8 mouse cellular contexts compared by ENCODE assay signal in genomic region chr16:95811092-95811491, GRCm38 (mm10).
A peak's percentile ranks its signal among the peaks of the same experiment; 100 is the strongest.
DNase-seq lines count a peak whose midpoint lies in the region; ATAC-seq lines count a peak whose summit lies in the region.

No protein-coding gene starts in this region.

- 0 out of 2 replicates have a peak overlapping the region, but pooled peaks have one; percentile 44 for H3K27ac ChIP-seq in intestine, embryonic 15.5 days
- H3K27ac ChIP-seq in intestine, embryonic 16.5 days (ENCODE audit: low read length), result no peak overlapping the region
- H3K27ac ChIP-seq in limb, embryonic 10.5 days, result peak overlapping the region; percentile 51
- H3K27ac ChIP-seq in forebrain, embryonic 13.5 days, result no peak overlapping the region

- no peak overlapping the region for H3K9ac ChIP-seq in intestine, embryonic 15.5 days
- no peak overlapping the region for H3K9ac ChIP-seq in intestine, embryonic 16.5 days (ENCODE audit: low read depth, low read length)
- no peak overlapping the region; the same call in 1 of the 2 replicates for H3K9ac ChIP-seq in forebrain, embryonic 13.5 days

- DNase-seq in gastrocnemius, postnatal 10 days, result peak; percentile 57
- no peak for DNase-seq in limb, embryonic 10.5 days (ENCODE audit: low spot score)
- peak; percentile 72 for DNase-seq in thymus, postnatal 0 days (ENCODE audit: low spot score)
- DNase-seq in right cerebral cortex, postnatal 14 days, result no peak
- no peak for DNase-seq in layer of hippocampus, postnatal 14 days (ENCODE audit: low spot score in 2 of 2)

- no peaks in the 10 kb centered on the region for H3K36me3 ChIP-seq in intestine, embryonic 15.5 days
- no peaks in the 10 kb centered on the region for H3K36me3 ChIP-seq in intestine, embryonic 16.5 days (ENCODE audit: control insufficient read depth, insufficient read depth, low read length)
- H3K36me3 ChIP-seq in limb, embryonic 10.5 days, result no peaks in the 10 kb centered on the region
- no peaks in the 10 kb centered on the region for H3K36me3 ChIP-seq in forebrain, embryonic 13.5 days (ENCODE audit: poor library complexity, severe bottlenecking)

- H3K4me2 ChIP-seq in intestine, embryonic 15.5 days (replicated peaks), result no peak overlapping the region
- H3K4me2 ChIP-seq in intestine, embryonic 16.5 days (ENCODE audit: low read depth, low read length), result no peak overlapping the region
- no peak overlapping the region for H3K4me2 ChIP-seq in forebrain, embryonic 13.5 days

- H3K4me1 ChIP-seq in intestine, embryonic 15.5 days (replicated peaks), result no peaks in the 10 kb centered on the region
- no peaks in the 10 kb centered on the region for H3K4me1 ChIP-seq in intestine, embryonic 16.5 days (ENCODE audit: control insufficient read depth, insufficient read depth, low read length)
- peaks cover 13% of the 10 kb centered on the region for H3K4me1 ChIP-seq in limb, embryonic 10.5 days
- 0 out of 2 replicates have a peak, but pooled peaks cover 4% of the 10 kb centered on the region for H3K4me1 ChIP-seq in forebrain, embryonic 13.5 days

- ATAC-seq in intestine, embryonic 15.5 days, result no peak
- ATAC-seq in intestine, embryonic 16.5 days, result no peak
- ATAC-seq in forebrain, embryonic 13.5 days, result no peak

- no peak overlapping the region for H3K4me3 ChIP-seq in intestine, embryonic 15.5 days (replicated peaks)
- H3K4me3 ChIP-seq in intestine, embryonic 16.5 days (ENCODE audit: low read length), result no peak overlapping the region
- no peak overlapping the region for H3K4me3 ChIP-seq in limb, embryonic 10.5 days
- no peak overlapping the region for H3K4me3 ChIP-seq in forebrain, embryonic 13.5 days

- no peaks in the 10 kb centered on the region for H3K9me3 ChIP-seq in intestine, embryonic 15.5 days
- H3K9me3 ChIP-seq in intestine, embryonic 16.5 days (ENCODE audit: control insufficient read depth, low read length), result no peaks in the 10 kb centered on the region
- no peaks in the 10 kb centered on the region for H3K9me3 ChIP-seq in limb, embryonic 10.5 days (replicated peaks)
- no peaks in the 10 kb centered on the region for H3K9me3 ChIP-seq in forebrain, embryonic 13.5 days (replicated peaks)

- WGBS in intestine, embryonic 15.5 days, result 73% methylated on average over 6 of the region's 6 CpGs
- 72% methylated on average over 6 of the region's 6 CpGs for WGBS in intestine, embryonic 16.5 days
- 90% methylated on average over 6 of the region's 6 CpGs for WGBS in limb, embryonic 10.5 days
- 68% methylated on average over 6 of the region's 6 CpGs for WGBS in forebrain, embryonic 13.5 days

- no peaks in the 10 kb centered on the region for H3K27me3 ChIP-seq in intestine, embryonic 15.5 days (replicated peaks)
- no peaks in the 10 kb centered on the region for H3K27me3 ChIP-seq in intestine, embryonic 16.5 days (replicated peaks; ENCODE audit: control insufficient read depth, insufficient read depth, low read length)
- H3K27me3 ChIP-seq in limb, embryonic 10.5 days (ENCODE audit: low read depth, poor library complexity, severe bottlenecking), result no peaks in the 10 kb centered on the region
- H3K27me3 ChIP-seq in forebrain, embryonic 13.5 days, result no peaks in the 10 kb centered on the region

Comparison
In these comparisons a context has a peak if more than half of its experiments do, and no peak if none do; other contexts are left out.
1. H3K27ac ChIP-seq: peak in intestine, embryonic 15.5 days (single experiment) and limb, embryonic 10.5 days (single experiment); none in intestine, embryonic 16.5 days (single experiment) and forebrain, embryonic 13.5 days (single experiment).
2. DNase-seq: peak in gastrocnemius, postnatal 10 days (single experiment) and thymus, postnatal 0 days (single experiment); none in limb, embryonic 10.5 days (single experiment), right cerebral cortex, postnatal 14 days (single experiment) and layer of hippocampus, postnatal 14 days (0 of 2).